Mouse (Mus musculus): ENCODE results near the gene Rbm12. TPM values are rescaled to one million over a fixed set of nuclear protein-coding genes. Genes with fewer than 3 reads are reported as not detected.

Rbm12 gene
- polyA plus RNA-seq, 1 experiment = 27.4 TPM

DNA sequence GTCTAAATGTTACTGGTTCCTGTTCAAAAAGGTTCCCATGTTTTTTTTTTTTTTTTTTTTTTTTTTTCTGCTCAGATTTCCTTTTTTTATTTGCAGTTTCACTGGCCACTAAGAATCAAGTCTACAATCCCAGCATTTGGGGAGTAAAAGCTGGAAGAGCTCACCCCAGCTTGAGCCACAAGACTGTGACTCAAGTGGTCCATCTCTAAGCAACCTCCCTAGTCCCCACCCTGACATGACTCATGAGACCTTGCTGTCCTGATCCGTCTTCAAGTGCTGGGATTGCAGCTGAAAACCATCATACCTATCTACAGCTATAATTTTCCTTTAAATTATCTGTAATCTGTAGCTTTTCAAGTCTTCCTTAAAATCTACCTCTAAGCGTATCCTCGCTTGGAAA, 27.2 kb downstream of the Rbm12 start:
- TF ChIP-seq POLR2A (IDR thresholded peaks at IDR 0.05; ENCODE audit: low read depth, low read length) = no peak
- TF ChIP-seq CTCF (IDR thresholded peaks at IDR 0.05; ENCODE audit: borderline replicate concordance, insufficient read depth, low read length) = no peak
- no peak overlapping the region for H3K27ac ChIP-seq (ENCODE audit: insufficient read depth, low read length)
- H3K4me3 ChIP-seq (ENCODE audit: insufficient read depth, low read length) = no peak overlapping the region
- H3K4me1 ChIP-seq (ENCODE audit: control insufficient read depth, insufficient read depth, low read length) = peaks cover 11% of the 10 kb centered on the region

DNA sequence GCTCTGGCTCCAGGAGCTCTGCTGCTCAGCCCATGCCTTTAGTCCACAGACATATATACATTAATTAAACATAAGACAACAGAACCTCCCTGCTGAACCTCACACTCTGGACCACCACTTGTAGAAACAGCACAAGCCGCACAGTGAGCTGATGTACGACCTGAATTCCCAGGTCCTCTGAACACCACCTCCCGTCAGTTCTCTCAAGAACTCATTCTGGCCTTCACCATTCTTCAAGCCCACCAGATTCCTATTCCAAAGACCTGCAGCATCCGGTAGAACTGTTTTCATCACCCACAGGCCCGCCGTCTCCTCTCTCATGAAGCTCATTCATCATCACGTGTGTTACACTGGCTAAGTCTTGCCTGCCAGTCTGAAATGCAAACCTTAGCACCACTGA, 31.4 kb downstream of the Rbm12 start:
- TF ChIP-seq POLR2A (IDR thresholded peaks at IDR 0.05; ENCODE audit: low read depth, low read length) (no peak), CTCF (IDR thresholded peaks at IDR 0.05; ENCODE audit: borderline replicate concordance, insufficient read depth, low read length) (no peak)
- no peaks in the 10 kb centered on the region; the same call in 1 of the 2 replicates for H3K4me1 ChIP-seq (ENCODE audit: control insufficient read depth, insufficient read depth, low read length)
- no peak overlapping the region for H3K4me3 ChIP-seq (ENCODE audit: insufficient read depth, low read length)

DNA sequence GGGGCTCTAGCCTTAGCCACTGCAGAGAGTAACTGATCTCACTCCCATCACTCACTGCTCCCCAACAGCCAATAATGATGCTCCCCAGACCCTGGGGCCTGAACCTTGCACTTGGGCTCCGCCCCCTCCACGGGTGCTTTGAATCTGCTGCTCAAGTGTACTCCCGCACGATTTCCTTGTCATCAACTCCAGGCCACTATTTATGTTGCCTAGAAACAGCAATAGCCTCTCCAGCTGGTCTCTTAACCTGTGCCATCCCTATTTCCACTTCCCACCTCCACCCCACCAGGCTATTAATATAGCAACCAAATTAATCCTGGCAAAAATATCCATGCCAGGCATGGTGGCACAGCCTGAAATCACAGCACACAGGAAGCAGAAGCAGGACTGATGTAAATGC, 32.1 kb downstream of the Rbm12 start:
- Histone ChIP-seq H3K27ac (ENCODE audit: insufficient read depth, low read length) (no peak overlapping the region), H3K4me3 (ENCODE audit: insufficient read depth, low read length) (no peak overlapping the region), H3K4me1 (ENCODE audit: control insufficient read depth, insufficient read depth, low read length) (no peaks in the 10 kb centered on the region; the same call in 1 of the 2 replicates)
- TF ChIP-seq POLR2A (IDR thresholded peaks at IDR 0.05; ENCODE audit: low read depth, low read length) (no peak), CTCF (IDR thresholded peaks at IDR 0.05; ENCODE audit: borderline replicate concordance, insufficient read depth, low read length) (no peak)

More for the DNA sequence above, 31.4 kb downstream of the Rbm12 start:
- H3K27ac ChIP-seq (ENCODE audit: insufficient read depth, low read length) = no peak overlapping the region

DNA sequence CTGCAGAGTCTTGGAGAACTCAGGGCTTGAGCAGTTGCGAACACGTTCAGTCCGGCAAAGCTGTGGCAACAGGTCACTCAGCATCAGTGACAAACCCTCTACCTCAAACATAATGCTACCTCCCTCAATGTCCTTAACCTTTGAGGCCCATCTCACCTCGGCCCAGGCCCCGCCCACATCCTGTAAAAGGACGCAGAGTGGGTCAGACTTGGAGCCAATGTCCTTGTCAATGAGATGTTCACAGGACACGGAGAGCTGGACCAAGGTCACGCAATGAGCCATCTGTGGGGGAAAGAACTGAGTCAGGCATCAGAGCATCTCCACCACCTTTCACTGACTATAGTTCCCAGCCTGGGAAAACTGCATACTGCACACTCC, 32.6 kb downstream of the Rbm12 start:
- TF ChIP-seq CTCF (IDR thresholded peaks at IDR 0.05; ENCODE audit: borderline replicate concordance, insufficient read depth, low read length) (no peak), POLR2A (IDR thresholded peaks at IDR 0.05; ENCODE audit: low read depth, low read length) (no peak)
- no peak overlapping the region for H3K27ac ChIP-seq (ENCODE audit: insufficient read depth, low read length)
- H3K4me3 ChIP-seq (ENCODE audit: insufficient read depth, low read length) = no peak overlapping the region
- no peaks in the 10 kb centered on the region; the same call in 1 of the 2 replicates for H3K4me1 ChIP-seq (ENCODE audit: control insufficient read depth, insufficient read depth, low read length)

DNA sequence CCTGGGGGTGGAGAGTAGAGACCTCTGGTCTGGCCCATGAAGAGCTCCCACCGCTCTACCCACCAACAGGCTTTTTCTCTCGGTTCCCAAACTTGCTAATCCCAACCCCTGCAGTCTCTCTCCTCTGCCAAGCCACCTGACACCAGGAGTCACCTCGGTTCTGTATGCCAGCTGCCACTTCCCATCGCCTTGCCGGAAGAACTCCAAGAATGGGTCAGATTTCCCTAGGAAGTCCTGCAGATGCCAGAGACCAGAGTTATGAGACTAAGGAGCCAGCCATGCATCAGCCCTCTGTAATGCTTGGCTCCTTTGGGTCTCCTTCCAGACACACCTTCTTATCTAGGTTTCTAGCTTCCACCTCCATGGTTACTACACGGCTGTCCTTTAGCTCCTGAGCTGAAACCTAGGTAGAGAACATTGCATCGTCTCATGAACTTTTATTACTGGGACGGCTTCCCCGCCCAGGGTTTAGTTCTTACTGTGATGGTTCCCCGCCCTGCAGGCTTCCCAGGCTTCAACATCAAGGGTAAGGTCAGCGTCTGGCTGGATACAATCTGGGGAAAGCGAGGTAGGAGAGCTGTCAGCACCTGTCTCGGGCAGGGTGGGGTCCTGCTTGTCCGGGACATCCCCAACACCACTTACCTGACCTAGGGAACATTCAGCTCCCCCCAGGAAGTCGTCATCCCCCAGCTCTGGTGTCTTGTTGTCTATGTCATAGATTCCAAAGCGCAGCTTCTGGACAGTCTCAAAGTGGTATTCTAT, 33.2 kb downstream of the Rbm12 start:
- no peaks in the 10 kb centered on the region; the same call in 1 of the 2 replicates for H3K4me1 ChIP-seq (ENCODE audit: control insufficient read depth, insufficient read depth, low read length)
- no peak overlapping the region for H3K4me3 ChIP-seq (ENCODE audit: insufficient read depth, low read length)
- TF ChIP-seq POLR2A (IDR thresholded peaks at IDR 0.05; ENCODE audit: low read depth, low read length) (no peak), CTCF (IDR thresholded peaks at IDR 0.05; ENCODE audit: borderline replicate concordance, insufficient read depth, low read length) (no peak)
- no peak overlapping the region for H3K27ac ChIP-seq (ENCODE audit: insufficient read depth, low read length)

DNA sequence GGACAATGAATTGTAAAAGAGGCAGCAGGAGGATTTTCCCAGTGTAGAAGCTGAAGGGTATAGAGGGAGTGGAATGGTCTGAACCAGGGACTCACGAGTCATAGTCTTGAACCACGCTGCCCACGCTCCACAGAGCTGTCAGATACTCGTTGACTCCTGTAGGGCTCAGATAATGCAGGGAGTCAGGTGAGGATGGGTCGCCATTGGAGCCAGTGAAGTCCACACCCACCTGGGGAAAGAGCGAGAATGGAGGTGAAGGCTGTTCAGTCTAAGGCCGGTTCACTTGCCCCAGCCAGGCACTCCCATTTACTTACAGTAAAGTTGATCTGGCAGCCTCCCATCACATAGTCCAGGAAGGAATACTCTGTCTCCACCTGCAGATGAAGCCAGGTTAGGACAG, 34.3 kb downstream of the Rbm12 start:
- Histone ChIP-seq H3K4me3 (ENCODE audit: insufficient read depth, low read length) (no peak overlapping the region), H3K4me1 (ENCODE audit: control insufficient read depth, insufficient read depth, low read length) (no peaks in the 10 kb centered on the region; the same call in 1 of the 2 replicates), H3K27ac (ENCODE audit: insufficient read depth, low read length) (no peak overlapping the region)
- TF ChIP-seq POLR2A (IDR thresholded peaks at IDR 0.05; ENCODE audit: low read depth, low read length) = no peak

DNA sequence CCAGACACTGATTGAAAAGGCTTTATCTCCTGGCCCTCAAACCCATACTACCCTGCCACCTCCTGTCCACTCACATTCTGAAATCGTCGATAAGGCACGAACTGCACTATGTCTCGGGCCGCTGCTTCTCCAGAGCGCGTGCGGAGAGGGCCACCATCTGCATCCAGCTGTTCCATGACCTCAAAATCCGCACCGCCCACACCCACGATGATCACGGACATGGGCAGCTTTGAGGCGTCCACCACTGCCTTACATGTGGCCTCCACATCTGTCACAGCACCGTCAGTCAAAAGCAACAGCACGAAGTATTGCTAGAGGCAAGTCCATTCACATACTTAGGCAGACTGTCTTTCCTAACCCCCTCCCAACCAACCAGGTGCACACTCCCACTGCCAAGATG, 38.1 kb downstream of the Rbm12 start:
- no peak for TF ChIP-seq POLR2A (IDR thresholded peaks at IDR 0.05; ENCODE audit: low read depth, low read length)
- TF ChIP-seq CTCF (IDR thresholded peaks at IDR 0.05; ENCODE audit: borderline replicate concordance, insufficient read depth, low read length) = no peak
- no peak overlapping the region for H3K4me3 ChIP-seq (ENCODE audit: insufficient read depth, low read length)

DNA sequence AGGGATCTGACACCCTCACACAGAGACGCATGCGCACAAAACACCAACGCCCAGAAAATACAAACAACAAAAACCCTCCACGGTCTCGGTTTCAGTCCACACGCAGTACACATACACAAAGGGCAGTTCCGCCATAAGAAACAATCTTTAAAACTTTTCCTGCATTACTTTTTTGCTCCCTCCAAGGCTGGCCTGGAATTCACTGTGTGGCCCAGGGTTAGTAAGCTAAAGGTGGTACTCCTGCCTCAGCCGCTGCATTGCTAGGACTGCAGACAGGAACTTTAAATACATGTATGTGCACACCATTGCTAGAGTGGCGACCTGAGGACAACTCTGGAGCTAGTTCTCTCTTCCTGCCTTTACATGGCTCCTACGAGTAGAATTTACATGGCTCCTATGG, 40.5 kb downstream of the Rbm12 start:
- no peaks in the 10 kb centered on the region for H3K4me1 ChIP-seq (ENCODE audit: control insufficient read depth, insufficient read depth, low read length)
- H3K27ac ChIP-seq (ENCODE audit: insufficient read depth, low read length) = no peak overlapping the region
- no peak for TF ChIP-seq POLR2A (IDR thresholded peaks at IDR 0.05; ENCODE audit: low read depth, low read length)
- TF ChIP-seq CTCF (IDR thresholded peaks at IDR 0.05; ENCODE audit: borderline replicate concordance, insufficient read depth, low read length) = no peak
- no peak overlapping the region for H3K4me3 ChIP-seq (ENCODE audit: insufficient read depth, low read length)

More for the DNA sequence above, 38.1 kb downstream of the Rbm12 start:
- no peak overlapping the region for H3K27ac ChIP-seq (ENCODE audit: insufficient read depth, low read length)
- H3K4me1 ChIP-seq (ENCODE audit: control insufficient read depth, insufficient read depth, low read length) = no peaks in the 10 kb centered on the region

DNA sequence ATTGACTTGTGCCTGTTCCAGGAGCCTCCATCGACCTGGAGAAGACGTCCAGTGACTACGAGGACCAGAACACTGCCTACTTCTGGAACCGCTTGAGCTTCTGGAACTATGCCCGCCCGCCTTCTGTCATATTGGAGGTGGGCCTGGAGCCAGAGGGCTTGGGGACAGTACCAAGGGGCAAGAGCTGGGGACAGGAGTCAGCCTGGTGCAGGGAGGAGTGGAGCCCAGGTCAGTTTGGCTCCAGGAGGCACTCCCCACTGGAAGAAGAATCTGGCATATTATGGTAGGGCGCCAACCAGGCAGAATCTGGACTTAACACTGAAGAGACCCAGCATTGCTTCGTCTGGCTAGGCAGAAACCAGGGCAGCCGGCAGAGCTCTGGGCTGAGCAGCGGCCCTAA, 43.9 kb downstream of the Rbm12 start:
- Histone ChIP-seq H3K27ac (ENCODE audit: insufficient read depth, low read length) (no peak overlapping the region), H3K4me3 (ENCODE audit: insufficient read depth, low read length) (no peak overlapping the region), H3K4me1 (ENCODE audit: control insufficient read depth, insufficient read depth, low read length) (no peaks in the 10 kb centered on the region)
- TF ChIP-seq CTCF (IDR thresholded peaks at IDR 0.05; ENCODE audit: borderline replicate concordance, insufficient read depth, low read length) = no peak
- no peak for TF ChIP-seq POLR2A (IDR thresholded peaks at IDR 0.05; ENCODE audit: low read depth, low read length)

DNA sequence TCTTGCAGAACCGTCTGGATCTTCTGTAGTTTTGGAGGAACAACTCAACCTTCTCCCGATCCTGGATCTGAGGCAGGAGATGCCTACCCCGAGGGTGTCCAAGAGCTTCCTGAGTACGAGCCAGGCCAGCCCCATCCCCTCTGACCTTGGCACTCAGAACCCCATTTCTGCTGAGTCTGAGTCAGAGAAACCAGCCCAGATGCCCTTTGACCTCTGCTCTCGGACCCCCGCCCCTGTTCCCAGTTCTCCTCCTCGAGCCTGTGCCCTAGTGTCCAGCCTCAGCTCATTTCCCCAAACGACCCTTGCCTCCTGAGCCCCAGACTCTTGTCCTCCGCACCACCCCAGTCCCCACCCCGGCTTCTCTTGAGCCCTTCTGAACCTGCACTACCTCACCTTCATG, 45.7 kb downstream of the Rbm12 start:
- Histone ChIP-seq H3K4me3 (ENCODE audit: insufficient read depth, low read length) (peak overlapping the region; percentile 42), H3K27ac (ENCODE audit: insufficient read depth, low read length) (no peak overlapping the region), H3K4me1 (ENCODE audit: control insufficient read depth, insufficient read depth, low read length) (no peaks in the 10 kb centered on the region)
- no peak for TF ChIP-seq CTCF (IDR thresholded peaks at IDR 0.05; ENCODE audit: borderline replicate concordance, insufficient read depth, low read length)
- TF ChIP-seq POLR2A (IDR thresholded peaks at IDR 0.05; ENCODE audit: low read depth, low read length) = no peak

All from embryonic fibroblast, embryonic 13.5 days (primary cell).